ENCODE assay signal across 9 mouse cellular contexts in the genomic region with DNA sequence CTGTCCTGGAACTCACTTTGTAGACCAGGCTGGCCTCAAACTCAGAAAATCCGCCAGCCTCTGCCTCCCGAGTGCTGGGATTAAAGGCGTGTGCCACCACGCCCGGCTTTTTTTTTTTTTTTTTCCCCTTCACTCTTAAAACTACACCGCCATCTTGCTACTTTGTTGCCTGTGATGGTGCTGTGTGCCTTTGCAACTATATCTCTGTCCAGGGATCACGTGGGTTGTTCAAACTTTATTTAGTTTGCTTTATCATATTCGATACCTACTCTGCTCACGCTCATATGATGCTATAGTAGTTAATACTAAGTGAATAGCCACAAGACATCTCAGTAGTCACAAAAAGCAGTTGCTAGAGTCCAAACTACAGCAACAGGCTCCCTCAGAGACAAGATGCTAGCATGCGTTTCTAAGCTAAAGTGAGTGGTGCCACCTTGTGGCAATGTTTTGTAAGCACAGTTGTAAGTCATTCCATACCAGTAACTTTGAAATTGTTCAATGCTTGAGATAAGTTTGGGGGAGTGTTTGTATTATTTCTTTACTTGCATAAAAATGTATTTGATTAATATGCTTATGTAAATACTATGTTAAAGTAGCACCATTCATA. TPM values are rescaled to one million over a fixed set of nuclear protein-coding genes. Genes with fewer than 3 reads are reported as not detected.
DNase-seq lines count a peak whose midpoint lies in the region; ATAC-seq and TF ChIP-seq lines count a peak whose summit lies in the region.
"Had no signal": no experiment of that assay in that cellular context is flagged by ENCODE, and none has a peak within 500 bp of the region (broad histone marks: within the 10 kb centered on the region; RNA-seq: fewer than 3 reads in every experiment).

No protein-coding gene starts in this region.

- H3K27ac ChIP-seq in cortical plate, adult 2 months (ENCODE audit: insufficient read depth, low read length): no peak overlapping the region
- H3K27ac ChIP-seq: liver, embryonic 15.5 days had no signal

- DNase-seq in frontal cortex, postnatal 36 days (ENCODE audit: low spot score in 2 of 2): peak; percentile 49 to 80
- peak; percentile 92 for DNase-seq in 3T3-L1 (ENCODE audit: low read depth, low spot score)
- DNase-seq in ZHBTc4 (ENCODE audit: low read depth, low spot score): peak; percentile 88
- DNase-seq in kidney, postnatal 10 days: peak; percentile 82
- peak; percentile 79 for DNase-seq in lung, postnatal 10 days
- DNase-seq in spleen, postnatal 36 days (ENCODE audit: low spot score in 2 of 2): peak; percentile 36 to 58

- H3K4me1 ChIP-seq in cortical plate, adult 2 months (ENCODE audit: control insufficient read depth, insufficient read depth, low read length): no peaks in the 10 kb centered on the region
- H3K4me1 ChIP-seq: liver, embryonic 15.5 days had no signal

- peak; percentile 67 for TF ChIP-seq CTCF in cortical plate, adult 2 months (IDR thresholded peaks at IDR 0.05; ENCODE audit: extremely low read depth, insufficient read depth, low read length)

- no peak overlapping the region for H3K4me3 ChIP-seq in cortical plate, adult 2 months (ENCODE audit: insufficient read depth, low read length)
- H3K4me3 ChIP-seq: liver, embryonic 15.5 days had no signal

- no peak; the same call in 1 of the 2 replicates for ATAC-seq in frontal cortex, adult (ENCODE audit: low TSS enrichment)

- TF ChIP-seq POLR2A in cortical plate, adult 2 months (IDR thresholded peaks at IDR 0.05; ENCODE audit: extremely low read depth, insufficient read depth, low read length): no peak

RNA-seq across cellular contexts. Expression of a gene that starts 8.0 kb away (rescaled TPM):
- polyA plus RNA-seq in cortical plate, adult 2 months (2012; rRNA removed): 77.7 and 84.0 TPM in 2 replicates

RNA-seq across cellular contexts. Expression of a gene that starts 16.4 kb away (rescaled TPM):
- 60.5 and 65.6 TPM in 2 replicates for polyA plus RNA-seq in cortical plate, adult 2 months (2012; rRNA removed)

RNA-seq across cellular contexts. Expression of a gene that starts 29.4 kb away (rescaled TPM):
- 46.4 and 48.1 TPM in 2 replicates for polyA plus RNA-seq in cortical plate, adult 2 months (2012; rRNA removed)
